Mouse (Mus musculus) E14TG2a.4 (cell line): ENCODE measurements around the gene Rsad2.

Source experiments
- CTCF ChIP-seq: conservative IDR thresholded peaks from 2 replicates; pipeline ENCODE4 v1.5.1; 2014; ENCODE audit warnings: low read length
- NANOG ChIP-seq: IDR thresholded peaks from 2 replicates; pipeline ENCODE4 v1.6.1; 2014; ENCODE audit warnings: borderline replicate concordance, low read length, mixed read lengths

GRCm38 (mm10) chr12:26471376-26471775 lies 15.1 kb upstream of the Rsad2 start:
- TF ChIP-seq CTCF, result no peak
- TF ChIP-seq NANOG, result no peak
